Mouse (Mus musculus) MEL (cell line): ENCODE data around the gene Ptgds. TPM values are rescaled to one million over a fixed set of nuclear protein-coding genes. Genes with fewer than 3 reads are reported as not detected.

Experiments used
- DNase-seq: peaks from one replicate; pipeline ENCODE4 v3.0.0; 2011; ENCODE audit warnings: low read depth, low spot score
- H3K27ac ChIP-seq: 2 replicates; pipeline ENCODE4 v1.5.1; 2012; ENCODE audit warnings: low read depth, mild to moderate bottlenecking, control low read depth, low read length, moderate library complexity; ENCODE audit not compliant: control insufficient read depth
- H3K27me3 ChIP-seq, 2 experiments: fragments of 150-350 bp in 1 of 2; sonication (generic) in 1 of 2; 2 replicates each; pipeline ENCODE4 v1.6.1; 2012; ENCODE audit warnings: low read length in 2 of 2, mild to moderate bottlenecking in 2 of 2, improper control_type of control experiment in 1 of 2, moderate library complexity in 1 of 2; ENCODE audit not compliant: insufficient read depth in 2 of 2, control insufficient read depth in 1 of 2
- H3K36me3 ChIP-seq, 2 experiments: 2 replicates each; pipeline ENCODE4 v1.6.1; 2012 to 2014; ENCODE audit warnings: low read length in 2 of 2, improper control_type of control experiment in 1 of 2, inconsistent platforms in 1 of 2, mild to moderate bottlenecking in 1 of 2; ENCODE audit not compliant: insufficient read depth in 2 of 2, control insufficient read depth in 1 of 2
- H3K4me1 ChIP-seq, 2 experiments: fragments of 150-350 bp in 1 of 2; sonication (generic) in 1 of 2; 2 replicates each; pipeline ENCODE4 v1.6.1; 2012; ENCODE audit warnings: low read length in 2 of 2, improper control_type of control experiment in 1 of 2, mild to moderate bottlenecking in 1 of 2; ENCODE audit not compliant: insufficient read depth in 2 of 2, control insufficient read depth in 1 of 2
- H3K4me3 ChIP-seq, 2 experiments: fragments of 150-350 bp in 1 of 2; sonication (generic) in 1 of 2; 2 replicates each; pipeline ENCODE4 v1.5.1; 2012; ENCODE audit warnings: low read depth in 2 of 2, low read length in 2 of 2, mild to moderate bottlenecking in 2 of 2, moderate library complexity in 2 of 2, control low read depth in 1 of 2, improper control_type of control experiment in 1 of 2; ENCODE audit not compliant: control insufficient read depth in 1 of 2, insufficient read depth in 1 of 2
- H3K79me2 ChIP-seq: 2 replicates; pipeline ENCODE4 v1.6.1; 2012; ENCODE audit warnings: mild to moderate bottlenecking, low read length, moderate library complexity; ENCODE audit not compliant: control insufficient read depth, poor library complexity, insufficient read depth
- H3K9ac ChIP-seq: 2 replicates; pipeline ENCODE4 v1.6.1; 2012; ENCODE audit warnings: low read depth, mild to moderate bottlenecking, control low read depth, low read length, moderate library complexity; ENCODE audit not compliant: control insufficient read depth, poor library complexity, severe bottlenecking
- H3K9me3 ChIP-seq: fragments of 150-350 bp; sonication (generic); replicated peaks from 2 replicates; pipeline ENCODE4 v1.6.1; 2012; ENCODE audit warnings: mild to moderate bottlenecking, low read length, improper control_type of control experiment, moderate library complexity; ENCODE audit not compliant: insufficient read depth
- BHLHE40 ChIP-seq: IDR thresholded peaks from 2 replicates; pipeline ENCODE4 v1.6.1; 2012; ENCODE audit warnings: low read depth, mild to moderate bottlenecking, inconsistent platforms, low read length, improper control_type of control experiment, borderline replicate concordance
- CHD2 ChIP-seq: IDR thresholded peaks from 2 replicates; pipeline ENCODE4 v1.6.1; 2011; ENCODE audit warnings: low read length, improper control_type of control experiment
- CTCF ChIP-seq, 3 experiments: IDR thresholded peaks in 2 of 3; conservative IDR thresholded peaks in 1 of 3; 2 replicates each; pipeline ENCODE4 v1.5.1; 2011 to 2012; ENCODE audit warnings: low read length in 3 of 3, low read depth in 2 of 3, mild to moderate bottlenecking in 2 of 3, improper control_type of control experiment in 1 of 3, inconsistent platforms in 1 of 3, mixed read lengths in 1 of 3, moderate library complexity in 1 of 3; ENCODE audit not compliant: control insufficient read depth in 1 of 3, insufficient read depth in 1 of 3, poor library complexity in 1 of 3, severe bottlenecking in 1 of 3
- E2F4 ChIP-seq: IDR thresholded peaks from 2 replicates; pipeline ENCODE4 v1.6.1; 2011; ENCODE audit warnings: low read depth, low read length, improper control_type of control experiment, borderline replicate concordance
- EP300 ChIP-seq, 2 experiments: IDR thresholded peaks; 2 replicates each; pipeline ENCODE4 v1.6.1; 2011; ENCODE audit warnings: improper control_type of control experiment in 2 of 2, low read length in 2 of 2, low read depth in 1 of 2, mild to moderate bottlenecking in 1 of 2
- ETS1 ChIP-seq: IDR thresholded peaks from 2 replicates; pipeline ENCODE4 v1.6.1; 2012; ENCODE audit warnings: low read depth, mild to moderate bottlenecking, inconsistent platforms, low read length, improper control_type of control experiment, moderate library complexity
- GABPA ChIP-seq: IDR thresholded peaks from 2 replicates; pipeline ENCODE4 v1.6.1; 2012; ENCODE audit warnings: low read depth, mild to moderate bottlenecking, inconsistent platforms, low read length, improper control_type of control experiment, moderate library complexity
- GATA1 ChIP-seq: IDR thresholded peaks from 2 replicates; pipeline ENCODE4 v1.6.1; 2011; ENCODE audit warnings: low read depth, low read length, improper control_type of control experiment
- MAZ ChIP-seq: IDR thresholded peaks from 2 replicates; pipeline ENCODE4 v1.6.1; 2012; ENCODE audit warnings: low read depth, mild to moderate bottlenecking, inconsistent platforms, low read length, improper control_type of control experiment
- MYB ChIP-seq: IDR thresholded peaks from 2 replicates; pipeline ENCODE4 v1.6.1; 2011; ENCODE audit warnings: mild to moderate bottlenecking, low read depth, low read length, improper control_type of control experiment
- POLR2AphosphoS2 ChIP-seq: IDR thresholded peaks from 2 replicates; pipeline ENCODE4 v1.6.1; 2011; ENCODE audit warnings: low read length, improper control_type of control experiment
- POLR2AphosphoS5 ChIP-seq: IDR thresholded peaks from 2 replicates; pipeline ENCODE4 v1.6.1; 2012; ENCODE audit warnings: low read depth, borderline replicate concordance, mild to moderate bottlenecking, inconsistent platforms, low read length, moderate library complexity, mixed read lengths
- RCOR1 ChIP-seq: IDR thresholded peaks from 2 replicates; pipeline ENCODE4 v1.6.1; 2012; ENCODE audit warnings: low read depth, mild to moderate bottlenecking, inconsistent platforms, low read length, improper control_type of control experiment
- SIN3A ChIP-seq: IDR thresholded peaks from 2 replicates; pipeline ENCODE4 v1.6.1; 2012; ENCODE audit warnings: low read length, improper control_type of control experiment, inconsistent platforms
- USF1 ChIP-seq: IDR thresholded peaks from 2 replicates; pipeline ENCODE4 v1.6.1; 2014; ENCODE audit warnings: low read depth, mild to moderate bottlenecking, inconsistent platforms, low read length, improper control_type of control experiment, moderate library complexity
- ZC3H11A ChIP-seq: IDR thresholded peaks from 2 replicates; pipeline ENCODE4 v1.6.1; 2012; ENCODE audit warnings: low read depth, mild to moderate bottlenecking, inconsistent platforms, low read length, improper control_type of control experiment
- ZKSCAN1 ChIP-seq: IDR thresholded peaks from 2 replicates; pipeline ENCODE4 v1.6.1; 2012; ENCODE audit warnings: low read depth, mild to moderate bottlenecking, inconsistent platforms, low read length, improper control_type of control experiment, moderate library complexity
- ZMIZ1 ChIP-seq: IDR thresholded peaks from 2 replicates; pipeline ENCODE4 v1.6.1; 2012; ENCODE audit warnings: low read depth, mild to moderate bottlenecking, inconsistent platforms, low read length, improper control_type of control experiment, moderate library complexity
- ZNF384 ChIP-seq: IDR thresholded peaks from 2 replicates; pipeline ENCODE4 v1.6.1; 2012; ENCODE audit warnings: low read depth, mild to moderate bottlenecking, inconsistent platforms, low read length, improper control_type of control experiment
- polyA plus RNA-seq, 2 experiments: library from polyadenylated mRNA; stranded (reverse) in 1 of 2; unstranded in 1 of 2; fragments of >175 nt in 1 of 2; fragments of >200 nt in 1 of 2; gene quantifications; 2 replicates each; pipeline versions ENCODE4 v1.2.1 to v1.2.4; 2012; ENCODE audit warnings: low replicate concordance in 2 of 2, low read depth in 1 of 2; ENCODE audit not compliant: insufficient read length in 2 of 2, insufficient read depth in 1 of 2, missing spikeins in 1 of 2
- total RNA-seq: library from RNA; depleted of rRNA; stranded (reverse); fragments of 300-350 nt; gene quantifications from 2 replicates; pipeline ENCODE4 v1.2.3, GENCODE M21; 2012

Ptgds gene
- total and polyA plus RNA-seq, 3 experiments = not detected

GRCm38 (mm10) chr2:25425481-25425880 lies 44.4 kb downstream of the Ptgds start:
- no peak for DNase-seq
- Histone ChIP-seq H3K79me2 (peaks cover 2% of the 10 kb centered on the region; the same call in 1 of the 2 replicates), H3K36me3 (peaks cover 0 to 11% of the 10 kb centered on the region in 2 experiments; a peak in 2 of 4 replicates)
- TF ChIP-seq MYB (no peak), BHLHE40 (no peak), CHD2 (no peak), ZNF384 (no peak), ZC3H11A (no peak), E2F4 (no peak), POLR2AphosphoS2 (no peak), USF1 (no peak), ETS1 (no peak), GABPA (no peak), MAZ (no peak), RCOR1 (no peak), SIN3A (no peak), ZMIZ1 (no peak)
- TF ChIP-seq, all 39 proteins: peak for 0
- Histone ChIP-seq H3K4me3 (no peak overlapping the region), H3K9me3 (no peaks in the 10 kb centered on the region), H3K4me1 (peaks cover 13 to 34% of the 10 kb centered on the region in 2 experiments), H3K27ac (no peak overlapping the region), H3K27me3 (no peaks in the 10 kb centered on the region), H3K9ac (no peak overlapping the region)

DNA sequence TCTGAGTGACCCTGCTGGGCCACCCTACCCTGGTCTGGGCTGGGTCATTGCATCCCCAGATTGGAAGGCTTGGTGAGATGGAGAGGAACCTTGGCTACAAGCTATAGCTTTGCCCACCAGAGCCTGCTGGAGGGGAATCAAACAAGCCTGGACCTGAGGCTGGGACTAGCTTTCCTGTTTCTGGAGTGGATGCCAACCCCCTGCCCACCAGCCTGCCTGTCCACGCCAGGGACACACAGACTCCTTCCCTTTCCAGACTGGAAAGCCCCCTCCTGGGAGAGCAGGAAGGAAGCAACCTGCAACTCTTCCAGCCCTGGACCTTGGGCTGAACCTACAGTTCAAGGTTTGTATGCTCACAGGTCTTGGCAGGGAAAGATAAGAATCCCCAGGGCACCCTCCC lies 46.2 kb downstream of the Ptgds start:
- no peak overlapping the region for H3K9ac ChIP-seq
- DNase-seq = no peak
- H3K79me2 ChIP-seq = peaks cover under 1% of the 10 kb centered on the region; the same call in 1 of the 2 replicates
- H3K9me3 ChIP-seq = no peaks in the 10 kb centered on the region
- H3K27me3 ChIP-seq = peaks cover 0 to 1% of the 10 kb centered on the region in 2 experiments; a peak in 1 of 4 replicates
- H3K4me3 ChIP-seq = no peak overlapping the region
- peaks cover 0 to 9% of the 10 kb centered on the region in 2 experiments; a peak in 2 of 4 replicates for H3K36me3 ChIP-seq
- TF ChIP-seq GATA1 (no peak), POLR2AphosphoS5 (no peak), ZNF384 (no peak), CTCF (IDR thresholded peaks at IDR 0.05 in 2 of 3, conservative IDR thresholded peaks at IDR 0.05 in 1 of 3; ENCODE audit: control insufficient read depth in 1 of 3, insufficient read depth in 1 of 3, low read depth in 2 of 3, low read length in 3 of 3, poor library complexity in 1 of 3, severe bottlenecking in 1 of 3) (no peak), ZKSCAN1 (no peak), EP300 (IDR thresholded peaks at IDR 0.05; ENCODE audit: low read depth in 1 of 2, low read length in 2 of 2) (no peak)
- no peak overlapping the region for H3K27ac ChIP-seq
- H3K4me1 ChIP-seq = peaks cover 13 to 28% of the 10 kb centered on the region in 2 experiments
